Mouse (Mus musculus): ENCODE measurements around the gene Pmfbp1.
A peak's percentile ranks its signal among the peaks of the same experiment; 100 is the strongest.

Pmfbp1 gene

DNA sequence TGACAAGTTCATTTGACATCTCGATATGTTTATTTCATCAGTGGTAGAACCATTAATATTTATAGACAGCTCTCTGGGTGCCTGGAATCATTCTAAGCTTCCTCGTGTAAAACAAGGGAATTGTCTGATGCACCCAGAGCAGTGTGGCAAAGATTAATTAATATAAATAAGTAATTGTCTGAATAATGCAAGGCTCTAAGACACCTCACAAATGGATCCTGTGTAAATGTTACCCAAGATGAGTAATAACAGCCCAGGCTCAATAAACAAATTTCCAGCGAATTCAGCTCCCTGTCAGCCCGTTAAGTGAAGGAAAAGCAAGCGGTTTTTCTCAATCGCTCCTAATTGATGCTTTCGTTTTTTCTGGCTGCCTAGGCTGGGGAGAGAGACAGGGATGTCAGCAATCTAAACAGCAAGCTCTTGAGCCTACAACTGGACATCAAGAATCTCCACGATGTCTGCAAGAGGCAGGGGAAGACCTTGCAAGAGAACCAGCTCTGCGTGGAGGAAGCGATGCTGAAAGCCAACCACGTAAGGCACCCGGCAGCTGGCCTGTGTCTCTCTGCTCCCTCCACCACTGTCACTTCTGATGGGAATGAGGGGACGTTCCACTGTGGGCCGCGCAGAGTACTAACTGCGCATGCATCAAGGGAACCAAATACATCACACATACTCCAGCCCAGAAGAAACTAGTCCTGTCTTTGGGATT, 5.3 kb downstream of the Pmfbp1 start:
- no peak for DNase-seq (ENCODE audit: low read depth, low spot score)

DNA sequence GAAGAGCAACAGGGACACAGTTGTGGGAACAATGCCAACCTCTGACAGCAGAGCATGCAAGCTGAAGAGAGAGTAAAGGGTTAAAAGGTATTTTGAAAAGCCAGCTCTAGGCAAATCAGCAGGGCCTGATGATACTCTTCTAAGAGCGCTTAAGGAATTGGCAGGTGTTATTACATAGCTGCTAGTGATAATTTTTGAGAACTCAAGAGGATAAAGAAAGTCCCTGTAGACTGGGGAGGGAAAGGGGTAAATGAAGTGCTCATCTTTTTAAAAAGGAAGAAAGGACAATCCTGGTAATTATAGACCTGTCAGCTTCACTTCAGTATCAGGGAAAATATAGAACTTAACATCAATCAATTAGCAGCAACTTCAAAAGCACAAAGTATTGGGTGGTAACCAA, 9.7 kb downstream of the Pmfbp1 start:
- DNase-seq (ENCODE audit: low read depth, low spot score), result no peak

DNA sequence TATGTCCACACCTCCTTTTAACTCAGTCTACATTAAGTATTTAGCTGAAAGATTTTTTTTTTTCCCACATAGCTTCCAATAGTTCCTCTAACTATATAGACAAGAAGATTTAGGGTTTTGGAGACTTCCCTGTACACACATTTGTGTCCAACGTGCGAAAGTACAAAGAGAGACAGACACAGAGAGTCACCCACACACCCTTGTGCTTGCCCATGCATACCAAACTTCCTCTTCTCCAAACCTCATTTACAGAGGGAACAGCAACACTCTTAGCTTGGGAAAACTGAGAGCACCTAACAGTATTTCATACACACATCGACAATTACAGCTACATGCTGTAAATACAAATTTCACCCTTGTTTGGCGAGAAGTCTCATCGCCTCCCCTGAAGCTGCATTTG, 11.7 kb downstream of the Pmfbp1 start:
- DNase-seq (ENCODE audit: low read depth, low spot score), result no peak

DNA sequence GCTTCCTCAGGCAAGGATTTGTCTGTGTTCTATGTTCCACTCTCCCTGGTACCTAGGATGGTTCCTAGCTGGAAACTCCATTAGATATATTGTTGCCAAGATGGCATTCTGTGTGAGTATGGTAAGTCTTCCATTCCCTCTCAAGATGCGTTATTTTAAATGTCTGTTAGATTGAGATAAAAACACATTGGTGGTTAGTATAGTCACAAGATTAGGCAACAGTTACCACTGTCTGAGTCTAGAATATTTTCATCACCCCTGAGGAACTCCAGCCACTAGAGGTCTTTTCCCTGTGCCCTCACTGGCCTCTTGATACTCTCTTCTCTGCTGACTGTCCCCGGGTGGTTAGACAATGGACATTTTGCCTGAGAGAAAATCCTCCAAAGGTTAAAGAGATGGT, 30.2 kb downstream of the Pmfbp1 start:
- no peak for DNase-seq (ENCODE audit: low read depth, low spot score)

DNA sequence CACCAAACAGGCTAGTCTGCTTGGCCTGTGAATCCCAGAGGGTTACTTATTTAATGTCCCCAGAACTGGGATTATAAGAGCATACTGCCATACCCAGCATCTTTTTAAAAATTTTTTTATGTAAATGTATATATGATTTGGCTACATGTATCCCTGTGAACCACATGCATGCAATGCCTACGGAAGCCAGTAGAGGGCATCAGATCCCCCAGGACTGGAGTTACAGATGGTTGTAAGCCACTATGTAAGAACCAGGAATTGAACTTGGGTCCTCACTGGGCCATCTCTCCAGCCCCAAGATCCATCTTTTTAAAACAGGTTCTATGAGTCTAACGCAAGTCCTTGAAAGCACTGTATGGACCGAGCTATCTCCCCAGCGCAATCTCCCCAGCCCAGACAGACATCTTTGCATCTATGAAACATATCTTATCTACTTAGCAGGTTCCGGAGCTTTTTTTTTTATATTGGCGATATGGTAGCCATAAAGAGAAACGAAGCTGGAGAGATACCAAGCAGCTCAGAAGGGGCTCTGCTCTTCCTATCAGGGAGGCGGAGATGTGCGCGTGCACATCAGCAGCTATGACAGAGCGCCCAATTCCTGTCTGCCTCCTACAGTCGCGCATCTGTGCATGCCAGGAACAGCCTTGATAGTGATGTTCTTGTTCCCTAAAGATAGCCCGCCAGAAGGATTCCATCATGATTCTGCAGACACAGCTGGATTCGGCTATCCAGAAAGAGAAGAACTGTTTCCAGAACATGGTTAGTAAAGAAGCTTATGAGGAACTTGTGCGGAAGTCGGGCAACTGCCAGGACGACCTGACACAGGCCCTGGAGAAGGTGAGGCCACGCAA, 41.5 kb downstream of the Pmfbp1 start:
- peak; percentile 57 for DNase-seq (ENCODE audit: low read depth, low spot score)

DNA sequence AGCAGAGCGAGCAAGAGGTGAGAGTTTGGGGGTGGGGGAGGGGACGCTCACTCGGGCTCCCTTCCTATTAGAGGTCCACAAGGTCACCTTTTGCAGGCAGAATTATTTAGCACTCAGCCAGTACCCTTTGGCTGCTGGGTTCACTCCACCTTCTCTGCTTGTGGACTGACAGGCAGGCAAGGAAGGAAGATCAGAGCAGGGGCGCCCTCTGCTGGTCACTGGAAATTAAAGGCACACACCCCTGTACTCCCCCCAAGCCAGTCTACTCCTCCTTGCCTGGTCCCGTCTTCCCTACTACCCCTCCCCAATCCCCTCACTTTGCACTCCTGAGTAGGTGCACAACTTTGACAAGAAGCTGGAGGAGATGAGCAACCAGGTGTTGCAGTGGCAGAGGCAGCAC, 42.9 kb downstream of the Pmfbp1 start:
- DNase-seq (ENCODE audit: low read depth, low spot score), result peak; percentile 86

DNA sequence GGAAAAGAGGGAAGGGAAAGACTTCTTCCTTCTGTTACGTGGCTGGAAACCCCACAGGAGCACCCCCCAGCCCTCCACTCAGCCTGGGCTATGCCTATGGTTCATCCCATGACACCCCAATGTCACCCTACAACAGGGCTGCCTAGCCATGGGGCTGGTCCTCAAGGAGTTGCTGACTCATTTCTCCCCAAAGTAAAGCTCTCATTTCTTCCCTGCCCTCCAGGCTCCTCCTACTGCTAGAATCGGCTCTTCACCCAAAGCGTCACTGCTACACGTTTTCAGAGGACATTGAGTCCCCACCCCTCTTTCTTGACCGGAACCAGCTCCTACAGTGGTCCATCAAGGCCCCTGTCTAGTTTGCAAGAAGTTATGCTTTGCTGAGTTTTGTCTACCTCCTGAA, 48.3 kb downstream of the Pmfbp1 start:
- no peak for DNase-seq (ENCODE audit: low read depth, low spot score)

DNA sequence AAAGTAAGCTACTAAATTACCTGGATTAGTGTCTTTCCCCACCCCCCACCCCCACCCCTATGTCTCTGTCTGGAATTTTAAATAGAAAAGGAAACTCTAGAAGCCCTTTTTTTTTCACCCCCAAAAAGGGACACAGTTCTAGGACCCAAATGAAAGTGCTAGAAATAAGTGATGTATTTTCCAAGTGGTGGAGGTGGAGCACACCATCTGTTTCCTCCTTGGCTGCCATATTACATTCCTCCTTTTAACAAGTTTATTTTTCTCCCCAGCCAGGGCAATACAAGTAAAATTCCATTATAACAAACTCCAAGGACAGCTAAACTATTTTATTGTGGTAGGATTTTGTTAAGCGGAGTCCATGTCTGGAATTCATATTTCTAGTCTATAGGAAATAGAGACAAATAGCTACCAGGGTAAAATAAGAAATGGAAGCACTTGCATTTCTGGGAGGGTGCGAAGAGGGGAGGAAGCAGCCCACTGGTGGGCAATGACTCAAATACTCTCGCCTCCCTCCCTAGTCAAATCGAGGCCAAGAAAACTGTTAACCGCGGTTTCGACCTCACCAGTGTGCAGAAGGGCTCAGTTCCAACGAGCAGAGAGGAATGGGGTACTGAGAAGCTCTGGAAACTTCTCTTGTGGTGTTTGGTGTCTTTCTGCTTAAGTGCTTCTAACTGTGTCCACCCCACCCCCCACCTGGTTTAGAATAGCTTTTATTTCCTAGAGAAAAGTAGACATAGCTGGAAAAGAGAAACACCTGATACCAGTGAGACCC, 49.1 kb downstream of the Pmfbp1 start:
- no peak for DNase-seq (ENCODE audit: low read depth, low spot score)

DNA sequence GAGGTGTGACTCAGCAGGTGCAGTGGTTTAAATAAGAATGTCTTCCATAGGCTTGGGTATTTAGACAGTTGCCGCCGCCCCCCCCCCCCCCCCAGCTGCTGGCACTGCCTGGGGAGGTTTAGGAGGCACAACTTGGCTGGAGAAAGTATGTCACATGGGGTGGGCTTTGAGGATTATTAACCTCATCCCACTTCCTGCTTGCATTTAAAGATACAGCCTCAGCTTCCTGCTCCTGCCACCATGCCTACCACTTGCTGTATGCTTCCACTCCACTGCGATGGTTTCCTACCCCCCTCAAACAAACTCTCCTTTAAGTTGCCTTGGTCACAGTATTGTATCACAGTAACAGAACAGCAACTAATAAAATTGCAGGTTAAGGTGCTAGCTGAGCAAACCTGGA, 50.2 kb downstream of the Pmfbp1 start:
- no peak for DNase-seq (ENCODE audit: low read depth, low spot score)

DNA sequence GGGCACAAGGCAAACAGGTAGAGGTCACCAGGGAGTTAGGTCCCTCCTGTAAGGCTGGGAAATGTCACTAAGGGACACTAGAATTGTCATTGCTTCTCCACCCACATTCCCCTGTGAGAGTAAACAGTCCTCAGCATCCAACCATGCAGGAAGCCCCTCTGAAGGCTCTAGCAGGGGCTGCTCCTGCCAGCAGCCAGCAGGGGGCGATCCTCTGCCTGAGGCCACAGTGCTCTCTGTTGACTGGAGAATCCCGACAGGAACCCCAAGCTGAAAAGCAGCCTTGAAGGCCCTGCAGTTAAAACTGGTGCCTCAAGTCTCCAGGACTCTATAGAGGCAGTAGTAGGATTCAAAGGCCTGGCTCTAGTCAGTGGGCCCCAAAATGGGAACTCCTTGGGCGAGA, 57.8 kb downstream of the Pmfbp1 start:
- DNase-seq (ENCODE audit: low read depth, low spot score), result peak; percentile 12

DNA sequence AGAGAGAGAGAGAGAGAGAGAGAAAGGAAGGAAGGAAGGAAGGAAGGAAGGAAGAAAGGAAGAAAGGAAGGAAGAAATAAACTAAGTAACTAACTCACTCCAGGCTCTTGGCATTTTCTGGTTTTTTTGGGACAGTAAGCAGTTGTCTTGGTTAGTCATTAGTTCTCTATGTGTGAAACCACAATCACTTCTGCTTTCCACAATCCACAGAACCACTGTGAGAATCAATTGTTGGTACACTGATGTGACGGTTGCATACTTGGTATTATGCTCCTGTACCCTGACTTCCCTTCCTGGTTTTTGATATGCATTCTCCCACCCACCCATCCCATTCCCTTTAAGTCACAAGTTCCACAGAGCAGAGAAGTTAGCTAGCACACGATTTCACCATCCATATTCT, 70.1 kb downstream of the Pmfbp1 start:
- DNase-seq (ENCODE audit: low read depth, low spot score), result no peak

DNA sequence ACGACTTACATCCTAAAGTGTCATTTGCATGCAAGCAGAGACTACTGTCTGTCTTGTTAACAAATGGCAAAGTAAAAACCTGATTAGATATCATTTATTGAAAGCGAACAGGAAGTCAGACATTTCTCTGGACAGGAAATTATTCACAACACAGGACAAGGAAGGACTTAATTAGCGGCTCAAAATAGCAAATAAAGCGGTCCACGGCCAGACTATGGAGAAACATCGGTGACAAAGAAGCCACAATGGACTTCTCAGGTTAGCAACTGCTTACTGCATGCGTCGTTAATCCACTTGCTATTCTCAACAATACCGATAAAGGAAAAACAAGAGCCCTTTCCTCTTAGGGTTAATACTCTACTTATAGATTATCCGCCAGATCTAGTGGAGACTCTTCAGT, 70.9 kb downstream of the Pmfbp1 start:
- DNase-seq (ENCODE audit: low read depth, low spot score), result no peak

DNA sequence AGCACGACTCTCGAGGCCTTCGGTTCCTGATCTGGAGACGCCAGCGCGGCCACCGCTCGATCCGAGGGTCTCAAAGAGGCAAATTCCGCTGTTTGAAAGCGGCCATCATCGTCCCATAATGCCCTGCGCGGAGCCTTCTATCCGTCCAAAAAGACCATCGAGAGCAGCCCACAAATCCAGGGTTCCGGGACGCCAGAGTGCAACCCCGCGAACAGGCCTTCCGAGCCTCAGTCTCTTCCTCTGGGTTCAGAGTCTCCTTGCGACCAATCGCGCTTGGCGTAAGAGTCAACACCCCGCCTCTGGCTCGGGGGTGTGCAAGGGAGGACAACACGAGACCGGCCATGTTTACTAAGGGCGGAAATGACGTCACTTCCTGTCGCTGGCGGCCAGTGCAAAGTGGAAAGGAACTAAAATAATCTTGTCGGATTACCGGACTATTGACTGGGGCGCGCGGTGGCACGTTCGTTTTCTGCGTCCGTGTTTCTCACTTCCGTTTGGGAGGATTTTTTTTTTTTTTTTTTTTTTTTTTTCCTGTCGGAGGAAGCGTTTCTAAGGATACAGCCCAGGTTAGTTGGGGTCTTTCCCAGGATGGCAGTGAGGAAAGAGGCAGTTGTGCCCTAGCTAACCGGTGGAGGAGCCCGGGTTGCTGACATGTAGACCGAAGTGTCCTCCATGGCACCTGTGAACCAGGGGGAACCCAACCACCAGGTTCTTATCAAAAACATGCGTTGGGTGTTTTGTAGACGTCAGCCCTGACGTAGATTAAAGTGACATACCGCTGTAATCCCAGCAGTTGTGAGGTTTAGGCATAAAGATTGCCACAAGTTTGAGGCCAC, 71.9 kb downstream of the Pmfbp1 start, which contains the start of the genes Dhx38 and Txnl4b:
TSS of gene Dhx38 (minus strand) at position 364 of the 836 bp plus-strand sequence.
TSS of gene Txnl4b (plus strand) at position 395 of the 836 bp plus-strand sequence.
- peak; percentile 100 for DNase-seq (ENCODE audit: low read depth, low spot score)

DNA sequence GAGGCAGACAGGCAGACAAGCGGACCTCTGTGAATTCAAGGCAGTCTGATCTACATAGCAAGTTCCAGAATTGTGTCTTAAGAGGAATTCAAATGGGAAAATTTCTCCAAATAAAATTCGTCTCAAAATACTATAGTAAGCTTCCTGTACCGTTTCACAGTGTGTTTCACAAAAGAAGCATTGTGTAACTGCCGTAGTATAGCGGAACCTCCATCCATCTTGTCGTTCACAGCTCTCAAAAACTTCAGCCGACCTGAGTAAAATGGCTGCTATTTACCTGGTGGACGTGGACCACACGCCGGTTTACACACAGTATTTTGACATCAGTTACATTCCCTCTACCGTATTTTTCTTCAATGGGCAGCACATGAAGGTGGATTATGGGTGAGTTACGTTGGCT, 77.3 kb downstream of the Pmfbp1 start:
- DNase-seq (ENCODE audit: low read depth, low spot score), result no peak

DNA sequence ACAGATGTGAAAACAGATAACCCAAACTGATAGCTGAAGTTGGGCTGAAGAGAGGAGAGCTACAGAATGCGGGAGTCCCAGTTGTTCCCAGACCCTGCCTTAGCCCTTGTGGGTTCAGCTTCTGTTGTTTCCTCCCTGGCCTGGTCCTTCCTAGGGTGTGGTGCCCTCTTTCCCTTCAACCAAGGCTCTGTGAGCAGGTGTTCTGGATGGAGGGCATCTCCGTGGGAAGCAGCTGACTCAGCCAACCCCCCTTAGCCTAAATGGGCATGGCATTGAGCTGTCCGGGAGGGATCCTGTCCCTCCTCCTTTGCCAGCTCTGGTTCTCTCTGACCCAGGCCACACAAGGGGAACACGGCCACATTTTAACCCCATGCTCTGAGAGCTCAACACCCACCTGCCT, 82.5 kb downstream of the Pmfbp1 start:
- no peak for DNase-seq (ENCODE audit: low read depth, low spot score)

DNA sequence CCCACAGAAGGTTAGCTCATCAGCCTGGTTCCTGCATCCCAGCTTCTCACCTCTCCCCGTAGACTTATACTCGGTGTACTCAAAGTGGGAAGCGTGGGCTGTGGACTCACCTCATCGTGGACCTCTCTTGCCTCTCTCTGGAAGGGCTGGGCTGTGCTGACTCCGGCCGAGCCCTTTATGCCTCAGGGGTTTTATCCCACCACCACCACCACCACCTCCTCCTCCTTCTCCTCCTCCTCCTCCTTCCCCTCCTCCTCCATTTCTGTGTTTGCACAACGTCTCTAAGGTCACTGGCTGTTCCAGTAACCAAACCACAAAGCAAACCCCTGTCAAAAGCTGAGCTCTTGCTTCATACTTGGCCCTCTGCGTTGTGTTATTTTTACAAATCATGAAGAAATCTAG, 85.1 kb downstream of the Pmfbp1 start, which contains the start of gene Hp:
TSS of gene Hp (minus strand) at position 273 of the 402 bp plus-strand sequence.
- no peak for DNase-seq (ENCODE audit: low read depth, low spot score)

DNA sequence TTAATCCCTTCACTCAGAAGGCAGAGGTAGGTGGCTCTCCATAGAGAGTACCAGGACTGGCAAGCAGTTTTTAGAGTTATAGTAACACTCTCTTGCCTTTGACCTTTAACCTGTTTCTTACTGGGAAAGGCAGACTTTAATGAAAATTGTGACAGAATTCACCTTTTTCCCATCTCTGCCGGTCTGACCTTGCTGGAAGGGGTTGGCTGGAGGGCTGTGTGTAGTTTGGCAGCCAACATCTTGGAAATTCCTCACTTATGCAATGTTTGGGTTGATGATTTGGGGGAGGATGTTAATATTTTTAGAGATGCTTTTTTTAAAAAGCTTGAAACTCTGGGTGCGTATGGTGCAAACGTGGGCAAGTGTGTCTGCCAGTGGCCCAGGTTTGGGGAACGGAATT, 90.5 kb downstream of the Pmfbp1 start:
- no peak for DNase-seq (ENCODE audit: low read depth, low spot score)

DNA sequence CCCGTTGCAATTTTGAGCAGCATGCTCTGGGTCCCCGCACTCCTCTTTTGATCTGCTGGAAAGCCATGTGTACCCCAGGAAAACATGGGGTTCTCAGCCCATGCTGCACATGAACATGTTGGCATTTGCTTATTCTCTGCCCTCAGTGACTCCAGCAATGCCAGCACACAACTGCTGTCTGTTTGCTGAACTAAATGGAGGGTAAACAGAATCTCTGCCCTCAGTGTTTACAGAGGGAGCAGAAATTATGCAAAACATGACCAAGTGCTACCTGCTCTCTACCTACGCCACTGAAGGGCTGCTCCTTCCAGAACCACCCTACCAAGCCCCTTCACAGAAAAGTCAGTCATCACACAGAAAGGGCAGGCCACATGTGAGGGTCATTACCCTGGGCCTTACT, 91.0 kb downstream of the Pmfbp1 start:
- no peak for DNase-seq (ENCODE audit: low read depth, low spot score)

DNA sequence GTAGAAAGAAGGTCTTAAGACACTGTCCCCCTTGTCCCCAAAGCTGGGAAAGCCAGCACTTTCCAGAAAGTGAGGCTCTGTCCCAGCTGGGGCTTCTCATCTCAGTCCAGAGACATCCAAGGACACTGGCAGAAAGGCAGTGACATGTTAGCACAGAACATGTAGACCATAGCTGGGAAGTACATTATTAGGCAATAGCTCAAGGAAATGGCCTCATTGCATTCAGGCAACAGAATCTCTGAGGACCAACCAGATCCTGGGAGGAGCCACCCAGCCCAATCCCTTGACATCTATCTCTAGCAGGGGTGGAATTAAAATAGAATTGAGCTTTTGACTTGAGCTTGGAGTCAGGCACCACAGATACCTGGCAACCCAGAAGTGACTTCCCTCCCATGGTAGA, 91.8 kb downstream of the Pmfbp1 start:
- no peak for DNase-seq (ENCODE audit: low read depth, low spot score)

DNA sequence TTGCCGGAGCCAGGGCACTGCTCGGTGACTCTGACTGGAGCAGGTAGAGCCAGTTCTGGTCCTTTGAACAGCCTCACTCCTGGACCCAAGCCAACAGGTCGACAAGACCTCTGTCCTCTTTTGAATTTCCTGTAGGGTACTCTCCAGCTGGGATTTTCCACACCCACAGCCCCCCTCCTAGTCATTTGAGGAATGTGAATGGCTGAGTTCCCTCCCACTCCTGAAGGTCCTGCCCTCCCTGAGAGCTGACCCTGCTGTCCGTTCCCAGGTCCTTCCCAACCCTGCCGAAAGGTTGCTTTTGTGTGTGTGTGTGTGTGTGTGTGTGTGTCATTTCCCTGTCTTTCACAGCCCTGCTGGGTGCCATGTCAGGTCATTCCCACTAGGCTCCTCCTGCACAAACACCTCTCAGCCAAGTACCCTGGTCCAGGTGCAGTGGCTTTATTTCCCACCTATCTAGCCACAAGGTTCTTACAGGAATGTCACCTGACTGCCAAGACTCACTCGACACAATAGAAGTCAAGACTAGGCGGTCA, 93.2 kb downstream of the Pmfbp1 start:
- DNase-seq (ENCODE audit: low read depth, low spot score), result no peak

DNA sequence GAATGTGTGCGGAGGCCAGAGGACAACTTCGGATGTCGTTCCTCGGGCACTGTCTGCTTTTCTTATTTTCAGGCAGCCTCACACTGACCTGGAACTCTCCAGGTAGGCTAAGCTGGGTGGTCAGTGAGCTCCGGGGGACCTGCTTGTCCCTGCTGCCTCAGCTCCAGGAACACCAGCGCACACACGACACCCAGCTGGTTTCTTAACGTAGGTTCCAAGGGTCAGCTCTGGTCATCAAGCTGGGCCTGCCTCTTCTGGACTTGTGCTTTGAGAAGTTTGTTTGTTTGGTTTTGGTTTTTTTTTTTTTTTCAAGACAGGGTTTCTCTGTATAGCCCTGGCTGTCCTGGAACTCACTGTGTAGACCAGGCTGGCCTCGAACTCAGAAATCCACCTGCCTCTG, 97.1 kb downstream of the Pmfbp1 start:
- no peak for DNase-seq (ENCODE audit: low read depth, low spot score)
